Mouse (Mus musculus) MEL (cell line): Measurements from ENCODE around the gene Nckipsd. TPM values are rescaled to one million over a fixed set of nuclear protein-coding genes. Genes with fewer than 3 reads are reported as not detected.

Experiments used
- DNase-seq: peaks from one replicate; pipeline ENCODE4 v3.0.0; 2011; ENCODE audit warnings: low read depth, low spot score
- H3K27ac ChIP-seq: 2 replicates; pipeline ENCODE4 v1.5.1; 2012; ENCODE audit warnings: low read depth, mild to moderate bottlenecking, control low read depth, low read length, moderate library complexity; ENCODE audit not compliant: control insufficient read depth
- H3K27me3 ChIP-seq, 2 experiments: fragments of 150-350 bp in 1 of 2; sonication (generic) in 1 of 2; 2 replicates each; pipeline ENCODE4 v1.6.1; 2012; ENCODE audit warnings: low read length in 2 of 2, mild to moderate bottlenecking in 2 of 2, improper control_type of control experiment in 1 of 2, moderate library complexity in 1 of 2; ENCODE audit not compliant: insufficient read depth in 2 of 2, control insufficient read depth in 1 of 2
- H3K36me3 ChIP-seq, 2 experiments: 2 replicates each; pipeline ENCODE4 v1.6.1; 2012 to 2014; ENCODE audit warnings: low read length in 2 of 2, improper control_type of control experiment in 1 of 2, inconsistent platforms in 1 of 2, mild to moderate bottlenecking in 1 of 2; ENCODE audit not compliant: insufficient read depth in 2 of 2, control insufficient read depth in 1 of 2
- H3K4me1 ChIP-seq, 2 experiments: fragments of 150-350 bp in 1 of 2; sonication (generic) in 1 of 2; 2 replicates each; pipeline ENCODE4 v1.6.1; 2012; ENCODE audit warnings: low read length in 2 of 2, improper control_type of control experiment in 1 of 2, mild to moderate bottlenecking in 1 of 2; ENCODE audit not compliant: insufficient read depth in 2 of 2, control insufficient read depth in 1 of 2
- H3K4me3 ChIP-seq, 2 experiments: fragments of 150-350 bp in 1 of 2; sonication (generic) in 1 of 2; 2 replicates each; pipeline ENCODE4 v1.5.1; 2012; ENCODE audit warnings: low read depth in 2 of 2, low read length in 2 of 2, mild to moderate bottlenecking in 2 of 2, moderate library complexity in 2 of 2, control low read depth in 1 of 2, improper control_type of control experiment in 1 of 2; ENCODE audit not compliant: control insufficient read depth in 1 of 2, insufficient read depth in 1 of 2
- H3K79me2 ChIP-seq: 2 replicates; pipeline ENCODE4 v1.6.1; 2012; ENCODE audit warnings: mild to moderate bottlenecking, low read length, moderate library complexity; ENCODE audit not compliant: control insufficient read depth, poor library complexity, insufficient read depth
- H3K9ac ChIP-seq: 2 replicates; pipeline ENCODE4 v1.6.1; 2012; ENCODE audit warnings: low read depth, mild to moderate bottlenecking, control low read depth, low read length, moderate library complexity; ENCODE audit not compliant: control insufficient read depth, poor library complexity, severe bottlenecking
- H3K9me3 ChIP-seq: fragments of 150-350 bp; sonication (generic); replicated peaks from 2 replicates; pipeline ENCODE4 v1.6.1; 2012; ENCODE audit warnings: mild to moderate bottlenecking, low read length, improper control_type of control experiment, moderate library complexity; ENCODE audit not compliant: insufficient read depth
- CHD1 ChIP-seq: IDR thresholded peaks from 2 replicates; pipeline ENCODE4 v1.6.1; 2012; ENCODE audit warnings: low read depth, mild to moderate bottlenecking, inconsistent platforms, low read length, improper control_type of control experiment
- CHD2 ChIP-seq: IDR thresholded peaks from 2 replicates; pipeline ENCODE4 v1.6.1; 2011; ENCODE audit warnings: low read length, improper control_type of control experiment
- CTCF ChIP-seq, 3 experiments: IDR thresholded peaks in 2 of 3; conservative IDR thresholded peaks in 1 of 3; 2 replicates each; pipeline ENCODE4 v1.5.1; 2011 to 2012; ENCODE audit warnings: low read length in 3 of 3, low read depth in 2 of 3, mild to moderate bottlenecking in 2 of 3, improper control_type of control experiment in 1 of 3, inconsistent platforms in 1 of 3, mixed read lengths in 1 of 3, moderate library complexity in 1 of 3; ENCODE audit not compliant: control insufficient read depth in 1 of 3, insufficient read depth in 1 of 3, poor library complexity in 1 of 3, severe bottlenecking in 1 of 3
- ELF1 ChIP-seq: IDR thresholded peaks from 2 replicates; pipeline ENCODE4 v1.6.1; 2014; ENCODE audit warnings: low read depth, mild to moderate bottlenecking, inconsistent platforms, low read length, improper control_type of control experiment, moderate library complexity
- EP300 ChIP-seq, 2 experiments: IDR thresholded peaks; 2 replicates each; pipeline ENCODE4 v1.6.1; 2011; ENCODE audit warnings: improper control_type of control experiment in 2 of 2, low read length in 2 of 2, low read depth in 1 of 2, mild to moderate bottlenecking in 1 of 2
- ETS1 ChIP-seq: IDR thresholded peaks from 2 replicates; pipeline ENCODE4 v1.6.1; 2012; ENCODE audit warnings: low read depth, mild to moderate bottlenecking, inconsistent platforms, low read length, improper control_type of control experiment, moderate library complexity
- GATA1 ChIP-seq: IDR thresholded peaks from 2 replicates; pipeline ENCODE4 v1.6.1; 2011; ENCODE audit warnings: low read depth, low read length, improper control_type of control experiment
- JUND ChIP-seq: IDR thresholded peaks from 2 replicates; pipeline ENCODE4 v1.6.1; 2011; ENCODE audit warnings: low read depth, mild to moderate bottlenecking, improper control_type of control experiment, low read length
- KAT2A ChIP-seq: conservative IDR thresholded peaks from 2 replicates; pipeline ENCODE4 v1.6.1; 2012; ENCODE audit warnings: low read depth, low read length, improper control_type of control experiment, inconsistent platforms
- MAFK ChIP-seq: IDR thresholded peaks from 2 replicates; pipeline ENCODE4 v1.6.1; 2011; ENCODE audit warnings: low read depth, mild to moderate bottlenecking, low read length, improper control_type of control experiment, borderline replicate concordance
- MAX ChIP-seq: IDR thresholded peaks from 2 replicates; pipeline ENCODE4 v1.6.1; 2011; ENCODE audit warnings: low read length, improper control_type of control experiment
- MXI1 ChIP-seq: IDR thresholded peaks from 2 replicates; pipeline ENCODE4 v1.6.1; 2011; ENCODE audit warnings: mild to moderate bottlenecking, low read depth, low read length, improper control_type of control experiment
- MYB ChIP-seq: IDR thresholded peaks from 2 replicates; pipeline ENCODE4 v1.6.1; 2011; ENCODE audit warnings: mild to moderate bottlenecking, low read depth, low read length, improper control_type of control experiment
- MYC ChIP-seq: IDR thresholded peaks from 2 replicates; pipeline ENCODE4 v1.6.1; 2011; ENCODE audit warnings: low read depth, mild to moderate bottlenecking, low read length, improper control_type of control experiment, moderate library complexity
- NELFE ChIP-seq: IDR thresholded peaks from 2 replicates; pipeline ENCODE4 v1.6.1; 2011; ENCODE audit warnings: low read depth, low read length, improper control_type of control experiment
- NRF1 ChIP-seq: IDR thresholded peaks from 2 replicates; pipeline ENCODE4 v1.6.1; 2014; ENCODE audit warnings: low read depth, mild to moderate bottlenecking, inconsistent platforms, low read length, improper control_type of control experiment, moderate library complexity; ENCODE audit not compliant: poor library complexity, insufficient read depth, severe bottlenecking
- POLR2A ChIP-seq, 2 experiments: IDR thresholded peaks; 2 replicates each; pipeline ENCODE4 v1.6.1; 2011 to 2012; ENCODE audit warnings: low read length in 2 of 2, mild to moderate bottlenecking in 2 of 2, control low read depth in 1 of 2, improper control_type of control experiment in 1 of 2, low read depth in 1 of 2, moderate library complexity in 1 of 2; ENCODE audit not compliant: control insufficient read depth in 1 of 2, insufficient read depth in 1 of 2, poor library complexity in 1 of 2
- POLR2AphosphoS2 ChIP-seq: IDR thresholded peaks from 2 replicates; pipeline ENCODE4 v1.6.1; 2011; ENCODE audit warnings: low read length, improper control_type of control experiment
- POLR2AphosphoS5 ChIP-seq: IDR thresholded peaks from 2 replicates; pipeline ENCODE4 v1.6.1; 2012; ENCODE audit warnings: low read depth, borderline replicate concordance, mild to moderate bottlenecking, inconsistent platforms, low read length, moderate library complexity, mixed read lengths
- RAD21 ChIP-seq: IDR thresholded peaks from 2 replicates; pipeline ENCODE4 v1.6.1; 2011; ENCODE audit warnings: mild to moderate bottlenecking, low read depth, low read length, improper control_type of control experiment
- SIN3A ChIP-seq: IDR thresholded peaks from 2 replicates; pipeline ENCODE4 v1.6.1; 2012; ENCODE audit warnings: low read length, improper control_type of control experiment, inconsistent platforms
- TAL1 ChIP-seq: IDR thresholded peaks from 2 replicates; pipeline ENCODE4 v1.6.1; 2012; ENCODE audit warnings: mild to moderate bottlenecking, inconsistent platforms, low read length, moderate library complexity, mixed read lengths
- TBP ChIP-seq: IDR thresholded peaks from 2 replicates; pipeline ENCODE4 v1.8.0; 2011; ENCODE audit warnings: low read depth, low read length, improper control_type of control experiment
- ZMIZ1 ChIP-seq: IDR thresholded peaks from 2 replicates; pipeline ENCODE4 v1.6.1; 2012; ENCODE audit warnings: low read depth, mild to moderate bottlenecking, inconsistent platforms, low read length, improper control_type of control experiment, moderate library complexity
- polyA plus RNA-seq, 2 experiments: library from polyadenylated mRNA; stranded (reverse) in 1 of 2; unstranded in 1 of 2; fragments of >175 nt in 1 of 2; fragments of >200 nt in 1 of 2; gene quantifications; 2 replicates each; pipeline versions ENCODE4 v1.2.1 to v1.2.4; 2012; ENCODE audit warnings: low replicate concordance in 2 of 2, low read depth in 1 of 2; ENCODE audit not compliant: insufficient read length in 2 of 2, insufficient read depth in 1 of 2, missing spikeins in 1 of 2
- total RNA-seq: library from RNA; depleted of rRNA; stranded (reverse); fragments of 300-350 nt; gene quantifications from 2 replicates; pipeline ENCODE4 v1.2.3, GENCODE M21; 2012

The Nckipsd gene
- total and polyA plus RNA-seq, 3 experiments: 6.6 to 10.3 TPM; not detected in 1

DNA sequence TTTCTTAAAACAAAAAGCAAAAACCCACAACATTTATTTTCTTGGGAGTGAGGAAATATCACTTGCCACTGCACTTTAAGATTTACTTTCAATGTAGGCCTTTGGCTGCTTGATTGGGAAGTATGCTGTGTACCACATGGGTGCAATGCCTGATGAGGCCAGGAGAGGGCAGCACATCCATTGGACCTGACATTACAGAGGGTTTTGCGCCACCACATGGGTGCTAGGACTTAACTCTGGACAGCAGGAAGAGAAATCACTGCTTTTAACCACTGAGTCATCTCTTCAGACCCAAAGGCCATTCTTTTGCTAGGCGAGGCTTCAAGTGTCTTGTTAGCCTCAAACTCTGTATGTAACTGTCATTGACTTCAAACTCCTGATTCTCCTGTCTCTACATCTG lies 48.4 kb upstream of the Nckipsd start (continued):
- TF ChIP-seq ETS1 (no peak), MAX (0 out of 2 replicates have a peak, but pooled peaks have one; percentile 55), ZMIZ1 (no peak), MYC (peak; percentile 83), MAFK (no peak)

GRCm38 (mm10) chr9:108761561-108761960 lies 46.6 kb upstream of the Nckipsd start:
- Histone ChIP-seq H3K4me3 (no peak overlapping the region), H3K27me3 (no peaks in the 10 kb centered on the region), H3K9me3 (no peaks in the 10 kb centered on the region), H3K9ac (no peak overlapping the region), H3K27ac (no peak overlapping the region), H3K79me2 (no peaks in the 10 kb centered on the region), H3K4me1 (peaks cover 0 to 10% of the 10 kb centered on the region in 2 experiments; a peak in 2 of 4 replicates), H3K36me3 (no peaks in the 10 kb centered on the region; a peak in 1 of 4 replicates)
- TF ChIP-seq RAD21: no peak
- no peak for TF ChIP-seq CHD1
- no peak for TF ChIP-seq JUND
- TF ChIP-seq CHD2: no peak
- TF ChIP-seq GATA1: no peak
- no peak for TF ChIP-seq NRF1
- TF ChIP-seq TBP: no peak
- TF ChIP-seq ELF1: no peak
- no peak for TF ChIP-seq MYC
- TF ChIP-seq SIN3A: no peak
- TF ChIP-seq POLR2AphosphoS5: no peak
- no peak for TF ChIP-seq POLR2A (IDR thresholded peaks at IDR 0.05; ENCODE audit: control insufficient read depth in 1 of 2, insufficient read depth in 1 of 2, low read depth in 1 of 2, low read length in 2 of 2, poor library complexity in 1 of 2)
- TF ChIP-seq TAL1: no peak
- TF ChIP-seq MYB: no peak
- no peak for TF ChIP-seq NELFE
- no peak for TF ChIP-seq EP300 (IDR thresholded peaks at IDR 0.05; ENCODE audit: low read depth in 1 of 2, low read length in 2 of 2)
- TF ChIP-seq KAT2A: no peak
- TF ChIP-seq POLR2AphosphoS2: no peak
- no peak for TF ChIP-seq CTCF (IDR thresholded peaks at IDR 0.05 in 2 of 3, conservative IDR thresholded peaks at IDR 0.05 in 1 of 3; ENCODE audit: control insufficient read depth in 1 of 3, insufficient read depth in 1 of 3, low read depth in 2 of 3, low read length in 3 of 3, poor library complexity in 1 of 3, severe bottlenecking in 1 of 3)
- TF ChIP-seq MXI1: no peak
- no peak for DNase-seq
